Mouse (Mus musculus): ENCODE measurements at regions not wholly inside any gene's neighbourhood (a gene's known extent, or its start where the extent isn't known, plus 50 kb on each side); places are given as distances from the start of the nearest gene placed in this dataset.
A peak's percentile ranks its signal among the peaks of the same experiment; 100 is the strongest.

DNA sequence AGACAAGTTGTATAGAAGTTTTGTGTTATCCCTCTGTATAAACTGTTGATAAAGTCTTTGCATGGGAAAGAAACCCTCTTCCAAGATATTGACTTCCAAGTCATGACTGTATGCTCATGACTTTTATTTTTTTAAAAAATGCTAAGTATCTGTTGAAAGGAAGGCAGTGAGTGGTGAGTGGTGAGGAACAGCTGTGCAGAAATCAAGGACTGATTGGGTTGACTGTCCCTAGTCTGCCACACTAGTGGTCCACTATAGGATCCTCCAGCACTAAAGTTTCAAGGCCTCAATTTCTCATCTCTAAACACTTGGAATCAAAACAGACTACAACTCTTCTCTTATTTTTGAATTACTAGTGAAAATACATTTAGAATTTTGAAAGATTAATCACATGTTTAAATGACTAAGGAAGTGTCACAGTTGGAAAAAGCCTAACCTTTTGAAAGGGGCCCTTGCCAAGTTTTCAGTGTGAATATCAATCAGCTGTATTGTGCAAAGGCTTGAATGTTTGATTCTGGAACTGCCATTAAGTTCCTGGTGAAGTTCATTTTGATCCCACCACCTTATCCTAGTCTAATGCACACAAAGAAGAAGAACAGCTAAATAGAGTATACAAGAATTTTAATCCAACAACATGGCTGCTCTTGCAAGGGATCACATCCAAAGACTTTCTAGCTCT lies 209.5 kb upstream of the Eya4 start:
- Histone ChIP-seq H3K27me3 (ENCODE audit: insufficient read depth, low read length) (no peaks in the 10 kb centered on the region), H3K4me3 (ENCODE audit: low read depth, low read length) (no peak overlapping the region), H3K4me1 (ENCODE audit: insufficient read depth) (no peaks in the 10 kb centered on the region), H3K4me2 (ENCODE audit: low read depth, low read length) (no peak overlapping the region), H3K36me3 (replicated peaks; ENCODE audit: insufficient read depth, low read length) (no peaks in the 10 kb centered on the region), H3K9ac (replicated peaks) (no peak overlapping the region), H3K9me3 (ENCODE audit: low read length) (no peaks in the 10 kb centered on the region), H3K27ac (ENCODE audit: low read depth) (no peak overlapping the region)
- DNase-seq (no peak), ATAC-seq (no peak)
- no peak for TF ChIP-seq CTCF (IDR thresholded peaks at IDR 0.05; ENCODE audit: low read depth)
- no peak for TF ChIP-seq EP300 (IDR thresholded peaks at IDR 0.05; ENCODE audit: low read depth)

DNA sequence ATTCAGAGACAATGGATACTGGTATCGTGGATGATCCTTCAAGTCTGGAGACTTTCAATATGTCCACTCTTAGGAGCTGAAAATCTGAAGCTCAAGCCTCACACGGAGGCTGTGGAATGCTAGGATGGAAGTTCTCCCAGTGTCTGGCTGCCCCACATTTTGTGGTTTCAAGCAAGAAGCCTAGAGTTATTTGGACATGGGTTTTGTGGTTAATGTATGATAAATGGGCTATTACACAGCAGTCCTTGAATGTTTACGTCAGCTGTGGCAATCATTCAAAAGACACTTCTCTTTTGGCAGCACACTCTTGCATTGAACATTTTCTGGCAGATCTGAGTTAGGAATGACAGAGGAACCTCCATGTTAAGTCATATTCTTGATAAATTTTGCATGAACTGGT lies 207.2 kb upstream of the Eya4 start:
- Histone ChIP-seq H3K4me2 (ENCODE audit: low read depth, low read length) (no peak overlapping the region), H3K9ac (replicated peaks) (no peak overlapping the region), H3K4me3 (ENCODE audit: low read depth, low read length) (no peak overlapping the region), H3K27ac (ENCODE audit: low read depth) (no peak overlapping the region), H3K9me3 (ENCODE audit: low read length) (no peaks in the 10 kb centered on the region), H3K36me3 (replicated peaks; ENCODE audit: insufficient read depth, low read length) (no peaks in the 10 kb centered on the region), H3K27me3 (ENCODE audit: insufficient read depth, low read length) (no peaks in the 10 kb centered on the region), H3K4me1 (ENCODE audit: insufficient read depth) (no peaks in the 10 kb centered on the region)
- TF ChIP-seq EP300 (IDR thresholded peaks at IDR 0.05; ENCODE audit: low read depth) (no peak), CTCF (IDR thresholded peaks at IDR 0.05; ENCODE audit: low read depth) (no peak)
- WGBS (ENCODE audit: insufficient replicate concordance): 50% methylated on average over 3 of the region's 3 CpGs
- no peak for ATAC-seq
- no peak for DNase-seq

DNA sequence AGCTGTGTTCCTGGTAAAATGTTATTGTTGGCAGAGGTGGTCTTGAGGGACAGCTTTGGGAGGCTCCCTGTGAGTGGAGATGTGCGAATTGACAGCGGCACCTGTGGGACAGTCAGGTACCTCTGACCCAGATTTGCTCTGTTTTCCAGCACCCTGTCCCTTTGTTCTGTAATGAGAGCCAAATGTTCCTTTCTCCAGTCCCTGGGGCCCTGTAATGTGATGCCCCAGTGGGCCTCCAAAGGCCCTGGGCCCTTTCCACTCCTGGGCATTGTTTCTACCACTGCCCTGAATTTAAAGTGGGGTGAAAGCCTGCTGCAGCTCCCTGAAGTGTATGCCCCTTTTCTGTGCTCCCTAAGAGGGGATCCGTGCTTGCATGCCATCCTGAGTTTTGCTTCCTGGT lies 198.6 kb upstream of the Eya4 start:
- 54% methylated on average over 3 of the region's 3 CpGs for WGBS (ENCODE audit: insufficient replicate concordance)
- no peak for ATAC-seq

DNA sequence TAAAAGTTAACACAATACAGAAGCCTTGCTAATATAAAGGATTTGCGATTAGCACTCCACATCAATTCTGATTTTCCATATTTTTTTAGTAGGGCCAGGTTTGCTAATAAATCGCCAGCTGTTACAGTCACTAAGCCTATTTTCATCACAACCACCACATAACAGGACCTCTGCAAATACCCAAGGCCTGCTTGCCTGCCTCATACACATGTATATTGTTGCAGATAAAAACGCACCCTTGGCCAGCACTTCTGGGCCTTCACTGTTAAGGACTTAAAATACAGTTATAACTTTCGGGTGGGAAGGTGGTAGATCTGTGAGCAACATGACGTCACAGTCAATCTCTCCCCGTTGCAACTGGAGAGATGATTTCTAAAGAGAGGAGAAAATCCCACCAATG lies 197.7 kb upstream of the Eya4 start:
- no peak for DNase-seq
- Histone ChIP-seq H3K27me3 (ENCODE audit: insufficient read depth, low read length) (no peaks in the 10 kb centered on the region), H3K4me1 (ENCODE audit: insufficient read depth) (no peaks in the 10 kb centered on the region), H3K9me3 (ENCODE audit: low read length) (no peaks in the 10 kb centered on the region), H3K9ac (replicated peaks) (no peak overlapping the region), H3K4me2 (ENCODE audit: low read depth, low read length) (no peak overlapping the region), H3K36me3 (replicated peaks; ENCODE audit: insufficient read depth, low read length) (no peaks in the 10 kb centered on the region), H3K4me3 (ENCODE audit: low read depth, low read length) (no peak overlapping the region), H3K27ac (ENCODE audit: low read depth) (no peak overlapping the region)
- ATAC-seq: no peak
- 76% methylated on average over 6 of the region's 6 CpGs for WGBS (ENCODE audit: insufficient replicate concordance)
- TF ChIP-seq CTCF (IDR thresholded peaks at IDR 0.05; ENCODE audit: low read depth) (no peak), EP300 (IDR thresholded peaks at IDR 0.05; ENCODE audit: low read depth) (no peak)

More for the DNA sequence above, 198.6 kb upstream of the Eya4 start:
- Histone ChIP-seq H3K27me3 (ENCODE audit: insufficient read depth, low read length) (no peaks in the 10 kb centered on the region), H3K4me2 (ENCODE audit: low read depth, low read length) (no peak overlapping the region), H3K27ac (ENCODE audit: low read depth) (no peak overlapping the region), H3K4me1 (ENCODE audit: insufficient read depth) (no peaks in the 10 kb centered on the region), H3K9ac (replicated peaks) (no peak overlapping the region), H3K36me3 (replicated peaks; ENCODE audit: insufficient read depth, low read length) (no peaks in the 10 kb centered on the region), H3K9me3 (ENCODE audit: low read length) (no peaks in the 10 kb centered on the region), H3K4me3 (ENCODE audit: low read depth, low read length) (no peak overlapping the region)
- no peak for TF ChIP-seq EP300 (IDR thresholded peaks at IDR 0.05; ENCODE audit: low read depth)
- no peak for TF ChIP-seq CTCF (IDR thresholded peaks at IDR 0.05; ENCODE audit: low read depth)
- no peak for DNase-seq

DNA sequence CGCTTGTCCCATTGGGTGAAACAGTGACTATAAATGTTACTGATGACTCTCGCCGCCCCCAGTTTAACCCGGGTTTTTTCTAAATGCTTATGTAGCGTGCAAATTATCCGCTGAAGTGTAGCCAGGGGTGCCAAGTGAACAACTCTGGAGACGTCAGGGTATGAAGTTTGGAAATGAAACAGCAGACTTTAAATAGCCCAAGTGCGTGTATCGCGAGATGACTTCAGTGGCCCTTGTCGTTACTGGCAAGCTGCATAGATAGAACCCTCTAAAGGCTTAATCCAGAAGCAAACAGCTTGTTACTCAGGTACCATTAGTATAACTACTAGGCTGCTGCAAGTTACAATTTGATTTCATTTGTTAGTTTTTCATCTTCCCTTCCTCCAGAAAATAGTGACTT lies 192.1 kb upstream of the Eya4 start:
- no peak for ATAC-seq
- Histone ChIP-seq H3K4me2 (ENCODE audit: low read depth, low read length) (no peak overlapping the region), H3K27me3 (ENCODE audit: insufficient read depth, low read length) (no peaks in the 10 kb centered on the region), H3K27ac (ENCODE audit: low read depth) (no peak overlapping the region), H3K4me1 (ENCODE audit: insufficient read depth) (no peaks in the 10 kb centered on the region), H3K9me3 (ENCODE audit: low read length) (no peaks in the 10 kb centered on the region), H3K4me3 (ENCODE audit: low read depth, low read length) (no peak overlapping the region), H3K9ac (replicated peaks) (no peak overlapping the region), H3K36me3 (replicated peaks; ENCODE audit: insufficient read depth, low read length) (no peaks in the 10 kb centered on the region)
- DNase-seq: no peak
- no peak for TF ChIP-seq EP300 (IDR thresholded peaks at IDR 0.05; ENCODE audit: low read depth)
- WGBS (ENCODE audit: insufficient replicate concordance): 83% methylated on average over 11 of the region's 11 CpGs

DNA sequence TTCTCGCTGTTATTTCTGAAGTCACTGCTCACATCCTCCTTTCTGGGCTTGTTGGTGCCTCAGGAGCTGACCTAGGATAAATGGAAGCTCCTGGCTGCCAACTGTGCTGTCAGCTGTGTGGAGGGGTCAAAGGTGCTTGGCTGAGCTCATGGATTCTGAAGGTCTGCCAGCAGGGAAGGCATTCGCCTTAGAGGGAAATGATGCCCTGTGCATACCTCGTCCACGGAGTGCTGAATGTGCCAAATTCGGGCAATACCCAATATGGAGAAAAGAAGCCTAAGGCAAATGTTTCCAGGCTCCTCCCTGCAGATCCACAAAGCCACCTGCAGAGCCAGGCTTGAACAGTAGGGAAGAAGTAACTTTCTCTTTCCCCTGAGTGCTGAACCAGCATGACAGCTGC lies 191.3 kb upstream of the Eya4 start:
- Histone ChIP-seq H3K27me3 (ENCODE audit: insufficient read depth, low read length) (no peaks in the 10 kb centered on the region), H3K4me2 (ENCODE audit: low read depth, low read length) (no peak overlapping the region), H3K4me1 (ENCODE audit: insufficient read depth) (no peaks in the 10 kb centered on the region), H3K27ac (ENCODE audit: low read depth) (no peak overlapping the region), H3K9me3 (ENCODE audit: low read length) (no peaks in the 10 kb centered on the region), H3K9ac (replicated peaks) (no peak overlapping the region), H3K4me3 (ENCODE audit: low read depth, low read length) (no peak overlapping the region), H3K36me3 (replicated peaks; ENCODE audit: insufficient read depth, low read length) (no peaks in the 10 kb centered on the region)
- TF ChIP-seq EP300 (IDR thresholded peaks at IDR 0.05; ENCODE audit: low read depth) (no peak), CTCF (IDR thresholded peaks at IDR 0.05; ENCODE audit: low read depth) (no peak)
- WGBS (ENCODE audit: insufficient replicate concordance): 51% methylated on average over 5 of the region's 5 CpGs
- ATAC-seq (no peak), DNase-seq (peak; percentile 15)

DNA sequence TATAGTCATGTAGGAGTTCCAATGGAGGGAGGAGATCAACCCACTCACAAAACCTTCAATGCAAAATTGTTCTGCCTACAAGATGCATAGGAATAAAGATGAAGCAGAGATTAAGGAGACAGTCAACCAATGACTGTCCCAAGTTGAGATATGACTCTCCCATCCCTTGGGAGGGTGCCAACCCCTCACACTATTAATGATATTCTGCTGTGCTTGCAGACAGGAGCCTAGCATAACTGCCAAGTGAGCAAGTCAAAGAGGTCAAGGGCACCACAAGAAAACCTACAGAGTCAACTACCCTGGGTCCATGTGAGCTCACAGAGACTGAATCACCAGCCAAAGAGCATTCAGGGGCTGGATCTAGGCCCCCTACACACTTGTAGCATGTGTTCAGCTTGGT lies 184.1 kb upstream of the Eya4 start:
- Histone ChIP-seq H3K4me2 (ENCODE audit: low read depth, low read length) (no peak overlapping the region), H3K27ac (ENCODE audit: low read depth) (no peak overlapping the region), H3K4me1 (ENCODE audit: insufficient read depth) (no peaks in the 10 kb centered on the region), H3K36me3 (replicated peaks; ENCODE audit: insufficient read depth, low read length) (no peaks in the 10 kb centered on the region), H3K9me3 (ENCODE audit: low read length) (no peaks in the 10 kb centered on the region), H3K4me3 (ENCODE audit: low read depth, low read length) (no peak overlapping the region), H3K27me3 (ENCODE audit: insufficient read depth, low read length) (no peaks in the 10 kb centered on the region), H3K9ac (replicated peaks) (no peak overlapping the region)
- DNase-seq (no peak), ATAC-seq (no peak)
- TF ChIP-seq CTCF (IDR thresholded peaks at IDR 0.05; ENCODE audit: low read depth): no peak
- TF ChIP-seq EP300 (IDR thresholded peaks at IDR 0.05; ENCODE audit: low read depth): no peak

Data from liver, postnatal 0 days (tissue).